12 mouse cellular contexts compared by ENCODE assay signal in the genomic region with DNA sequence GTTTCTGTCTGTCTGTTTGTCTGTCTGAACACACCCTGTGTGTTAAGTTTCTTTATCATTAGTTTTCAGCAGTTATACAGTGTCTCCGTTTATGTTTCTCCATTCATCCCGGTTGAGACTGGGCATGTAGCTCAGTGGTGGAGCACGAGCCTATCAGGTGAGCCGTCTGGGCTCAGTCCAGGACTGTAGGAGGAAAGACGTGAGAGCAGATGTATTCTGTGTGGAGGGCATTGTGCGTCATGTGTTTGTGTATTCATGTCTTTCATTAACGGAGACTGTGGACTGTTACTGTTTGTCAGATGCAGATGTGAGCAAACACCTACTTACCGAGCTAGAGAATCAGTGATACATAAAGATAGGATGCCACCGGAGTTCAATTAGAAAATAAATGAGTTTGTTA.
"Had no signal": no experiment of that assay in that cellular context is flagged by ENCODE, and none has a peak within 500 bp of the region (broad histone marks: within the 10 kb centered on the region; RNA-seq: fewer than 3 reads in every experiment).

No protein-coding gene starts in this region.

- ATAC-seq: hindbrain, embryonic 16.5 days; intestine, embryonic 15.5 days; midbrain, embryonic 13.5 days; midbrain, embryonic 16.5 days had no signal

- H3K36me3 ChIP-seq: intestine, embryonic 15.5 days; midbrain, embryonic 13.5 days had no signal

- H3K4me2 ChIP-seq: intestine, embryonic 15.5 days; midbrain, embryonic 13.5 days had no signal

- H3K4me1 ChIP-seq: intestine, embryonic 15.5 days; midbrain, embryonic 13.5 days had no signal

- H3K4me3 ChIP-seq: intestine, embryonic 15.5 days; layer of hippocampus, adult 2 months; midbrain, embryonic 13.5 days had no signal

- H3K27ac ChIP-seq: intestine, embryonic 15.5 days; layer of hippocampus, adult 2 months; macrophage; midbrain, embryonic 13.5 days had no signal

- H3K9ac ChIP-seq: intestine, embryonic 15.5 days; midbrain, embryonic 13.5 days had no signal

- H3K27me3 ChIP-seq: intestine, embryonic 15.5 days; midbrain, embryonic 13.5 days had no signal

- H3K9me3 ChIP-seq: intestine, embryonic 15.5 days; midbrain, embryonic 13.5 days had no signal

- DNase-seq: kidney, adult 11 months; kidney, adult 9 months; kidney, postnatal 25 days; layer of hippocampus, adult 9-11 months; lung, adult 18-20 months; thymus, postnatal 25 days had no signal
